Mouse (Mus musculus): Measurements from ENCODE around the gene Gabrb1.

Gene Gabrb1

GRCm38 (mm10) chr5:71830342-71830741, 172.4 kb downstream of the Gabrb1 start:
- DNase-seq = no peak

- DNase-seq = no peak
Observed at GRCm38 (mm10) chr5:71842241-71842640, 184.3 kb downstream of the Gabrb1 start.

- DNase-seq = no peak
Observed at GRCm38 (mm10) chr5:71898214-71898613, 240.3 kb downstream of the Gabrb1 start.

- DNase-seq = no peak
Observed at GRCm38 (mm10) chr5:71903399-71903798, 245.5 kb downstream of the Gabrb1 start.

GRCm38 (mm10) chr5:71914028-71914427, 256.1 kb downstream of the Gabrb1 start:
- no peak for DNase-seq

GRCm38 (mm10) chr5:71915711-71916110, 257.8 kb downstream of the Gabrb1 start:
- DNase-seq = no peak

- no peak for DNase-seq
Observed at GRCm38 (mm10) chr5:71917206-71917605, 259.3 kb downstream of the Gabrb1 start.

- no peak for DNase-seq
Observed at GRCm38 (mm10) chr5:71923636-71924035, 265.7 kb downstream of the Gabrb1 start.

GRCm38 (mm10) chr5:71926336-71926735, 268.4 kb downstream of the Gabrb1 start:
- DNase-seq = no peak

GRCm38 (mm10) chr5:71930036-71930435, 272.1 kb downstream of the Gabrb1 start:
- DNase-seq = no peak

- DNase-seq = no peak
Observed at GRCm38 (mm10) chr5:71951398-71951797, 293.5 kb downstream of the Gabrb1 start.

- no peak for DNase-seq
Observed at GRCm38 (mm10) chr5:71955070-71955685, 297.3 kb downstream of the Gabrb1 start.

- no peak for DNase-seq
Observed at GRCm38 (mm10) chr5:71964876-71965432, 307.0 kb downstream of the Gabrb1 start.

- no peak for DNase-seq
Observed at GRCm38 (mm10) chr5:71965529-71965928, 307.6 kb downstream of the Gabrb1 start.

GRCm38 (mm10) chr5:71970140-71970800, 312.4 kb downstream of the Gabrb1 start:
- no peak for DNase-seq

GRCm38 (mm10) chr5:71972831-71973230, 314.9 kb downstream of the Gabrb1 start:
- DNase-seq = no peak

- DNase-seq = no peak
Observed at GRCm38 (mm10) chr5:71976133-71976532, 318.2 kb downstream of the Gabrb1 start.

GRCm38 (mm10) chr5:71976571-71977061, 318.7 kb downstream of the Gabrb1 start:
- no peak for DNase-seq

GRCm38 (mm10) chr5:71986561-71986960, 328.6 kb downstream of the Gabrb1 start:
- no peak for DNase-seq

GRCm38 (mm10) chr5:71986983-71987398, 329.1 kb downstream of the Gabrb1 start:
- no peak for DNase-seq

GRCm38 (mm10) chr5:71999466-71999865, 341.6 kb downstream of the Gabrb1 start:
- no peak for DNase-seq

- peak; percentile 9 for DNase-seq
Observed at GRCm38 (mm10) chr5:72003811-72004435, 346.0 kb downstream of the Gabrb1 start.

- no peak for DNase-seq
Observed at GRCm38 (mm10) chr5:72036954-72037353, 379.0 kb downstream of the Gabrb1 start.
